Mouse (Mus musculus): ENCODE results near the gene Syf2. TPM values are rescaled to one million over a fixed set of nuclear protein-coding genes. Genes with fewer than 3 reads are reported as not detected.

Syf2 gene
- polyA plus RNA-seq, 1 experiment: 98.8 TPM

DNA sequence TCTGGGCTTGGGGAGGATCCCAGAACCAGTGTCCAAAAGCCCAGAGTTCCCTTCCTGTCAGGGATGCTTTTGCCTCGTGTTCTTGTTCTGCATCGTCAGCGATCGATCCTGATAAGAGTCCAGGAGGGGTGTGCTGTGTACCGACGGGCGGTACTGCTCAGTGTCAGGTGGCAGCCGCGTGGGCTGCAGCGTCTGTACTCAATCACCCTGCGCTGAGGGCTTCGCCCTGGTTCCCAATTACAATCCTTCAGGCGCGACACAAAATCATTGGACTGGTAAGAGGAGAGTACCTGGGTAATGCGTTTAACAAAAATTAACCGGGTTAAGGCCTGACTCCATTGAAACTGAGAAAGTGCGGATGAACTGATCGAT is 37.9 kb downstream of the Syf2 start:
- no peak for DNase-seq (ENCODE audit: low spot score)

DNA sequence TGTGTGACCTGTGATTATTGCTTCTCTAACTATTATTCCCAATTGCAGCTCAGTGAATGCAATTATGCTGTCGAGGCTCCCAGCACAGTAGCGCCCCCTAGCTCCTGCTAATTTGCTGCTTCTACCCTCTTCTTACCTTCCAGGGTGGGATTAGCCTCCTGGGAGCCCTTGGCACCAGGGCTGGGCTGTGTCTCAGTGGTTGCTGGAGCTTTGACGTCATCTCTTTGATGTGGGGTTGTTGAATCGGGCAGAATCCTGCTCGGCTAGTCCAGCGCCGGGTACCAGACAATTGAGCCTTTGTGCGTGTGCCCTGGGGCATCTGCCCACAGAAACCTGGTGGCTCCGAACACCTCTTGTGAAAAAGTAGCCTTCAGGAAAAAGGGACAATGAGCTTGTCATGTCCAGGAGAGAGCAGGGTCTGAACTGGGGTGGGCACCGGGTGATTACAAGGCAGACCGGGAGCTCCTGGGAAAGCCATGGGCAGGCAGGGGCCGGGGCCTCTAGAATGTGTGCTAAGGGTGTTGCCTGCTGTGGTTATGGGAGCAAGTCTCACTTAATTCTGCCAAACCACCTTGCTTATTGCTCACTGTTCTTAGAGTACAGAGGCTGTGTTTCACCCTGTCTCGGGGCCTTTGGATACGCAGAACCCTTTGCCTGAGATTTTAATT is 44.7 kb downstream of the Syf2 start:
- no peak for DNase-seq (ENCODE audit: low spot score)

DNA sequence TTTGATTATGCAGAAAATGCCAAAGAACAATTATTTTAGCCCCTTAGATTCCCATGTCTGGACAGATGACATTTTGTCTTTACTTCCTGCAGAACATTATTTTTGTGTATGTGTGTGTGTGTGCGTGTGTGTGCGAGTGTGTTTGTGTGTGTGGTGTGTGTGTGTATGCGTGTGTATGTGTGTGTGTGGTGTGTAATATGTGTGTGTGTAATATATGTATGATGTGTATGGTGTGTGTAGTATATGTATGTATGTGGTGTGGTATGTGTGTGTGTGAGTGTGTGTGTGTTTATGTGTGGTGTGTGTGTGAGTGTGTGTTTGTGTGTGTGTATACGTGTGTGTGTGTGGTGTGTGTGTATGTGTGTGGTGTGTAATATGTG is 45.2 kb downstream of the Syf2 start:
- DNase-seq (ENCODE audit: low spot score): no peak

DNA sequence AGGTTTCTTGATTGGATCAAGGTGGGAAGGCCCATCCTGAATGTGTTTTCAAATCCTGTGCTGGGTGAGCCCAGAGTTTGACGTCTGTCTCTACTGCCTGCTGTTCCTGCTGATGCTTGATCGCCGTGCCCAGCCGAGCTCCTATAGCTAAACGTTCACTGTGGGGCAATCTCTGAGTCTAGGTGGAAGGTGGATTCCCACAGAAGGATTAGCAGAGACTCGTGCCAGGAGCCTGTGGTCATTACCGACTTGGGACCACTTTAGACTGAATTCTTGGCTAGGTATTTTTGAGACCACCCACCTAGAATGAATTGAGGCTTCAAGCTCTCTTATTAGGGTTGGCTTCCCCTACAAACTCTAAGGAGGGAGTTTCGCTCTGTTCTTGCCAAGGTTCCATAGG is 48.2 kb downstream of the Syf2 start:
- DNase-seq (ENCODE audit: low spot score): no peak

DNA sequence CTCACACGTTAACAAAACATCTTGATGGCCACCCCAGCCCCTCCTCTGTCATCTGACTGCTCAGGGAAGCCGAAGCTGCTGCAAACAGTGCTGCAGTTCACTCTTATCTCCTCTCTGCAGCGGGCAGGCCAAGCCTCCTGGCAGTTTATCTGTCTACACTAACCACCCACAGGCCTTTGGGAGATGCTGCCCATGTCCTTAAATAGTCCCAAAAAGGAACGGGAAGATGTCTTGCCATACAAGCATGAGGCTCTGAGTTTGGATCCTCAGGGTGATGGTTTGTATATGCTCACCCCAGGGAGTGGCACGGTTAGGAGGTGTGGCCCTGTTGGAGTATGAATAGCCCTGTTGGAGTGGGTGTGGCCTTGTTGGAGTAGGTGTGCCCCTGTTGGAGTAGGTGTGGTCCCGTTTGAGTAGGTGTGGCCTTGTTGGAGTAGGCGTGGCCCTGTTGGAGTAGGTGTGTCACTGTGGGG is 51.3 kb downstream of the Syf2 start:
- no peak for DNase-seq (ENCODE audit: low spot score)

DNA sequence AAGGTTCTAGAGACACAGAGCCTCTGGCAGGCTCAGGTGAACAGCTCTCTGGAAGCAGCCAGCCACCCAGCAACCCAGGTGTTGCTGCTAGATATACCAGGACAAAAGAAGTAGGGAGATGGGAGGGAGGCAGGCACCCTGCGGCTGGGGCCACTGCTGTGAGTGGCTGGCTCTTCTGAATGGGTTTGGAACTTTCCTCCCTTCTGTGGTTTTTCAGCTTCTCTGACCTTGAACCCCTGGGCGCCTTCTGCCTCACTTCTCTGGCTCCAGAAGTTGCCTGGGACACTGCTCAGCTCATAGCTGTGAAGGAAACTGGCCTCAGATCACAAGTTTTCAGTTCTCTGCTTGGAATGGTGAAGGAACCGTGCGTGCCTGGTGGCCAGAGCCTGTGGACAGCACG is 52.4 kb downstream of the Syf2 start:
- DNase-seq (ENCODE audit: low spot score): no peak

DNA sequence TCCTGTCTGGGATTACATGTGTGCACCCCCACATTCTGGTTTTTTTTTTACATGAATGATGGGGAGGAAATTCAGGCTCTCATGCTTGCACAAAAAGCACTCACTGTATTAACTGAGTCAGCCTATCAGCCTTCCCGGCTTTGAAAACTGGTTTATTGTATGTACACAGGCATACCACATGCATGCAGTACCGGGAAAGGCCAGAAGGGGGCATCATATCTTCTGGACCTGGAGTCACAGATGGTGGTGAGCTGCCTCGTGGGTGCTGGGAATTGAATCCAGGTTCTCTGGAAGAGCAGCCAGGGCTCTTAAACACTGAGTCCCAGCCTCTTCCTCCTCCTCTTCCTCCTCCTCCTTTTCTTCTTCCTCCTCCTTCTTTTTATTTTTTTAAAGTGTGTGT is 53.9 kb downstream of the Syf2 start:
- DNase-seq (ENCODE audit: low spot score): no peak

DNA sequence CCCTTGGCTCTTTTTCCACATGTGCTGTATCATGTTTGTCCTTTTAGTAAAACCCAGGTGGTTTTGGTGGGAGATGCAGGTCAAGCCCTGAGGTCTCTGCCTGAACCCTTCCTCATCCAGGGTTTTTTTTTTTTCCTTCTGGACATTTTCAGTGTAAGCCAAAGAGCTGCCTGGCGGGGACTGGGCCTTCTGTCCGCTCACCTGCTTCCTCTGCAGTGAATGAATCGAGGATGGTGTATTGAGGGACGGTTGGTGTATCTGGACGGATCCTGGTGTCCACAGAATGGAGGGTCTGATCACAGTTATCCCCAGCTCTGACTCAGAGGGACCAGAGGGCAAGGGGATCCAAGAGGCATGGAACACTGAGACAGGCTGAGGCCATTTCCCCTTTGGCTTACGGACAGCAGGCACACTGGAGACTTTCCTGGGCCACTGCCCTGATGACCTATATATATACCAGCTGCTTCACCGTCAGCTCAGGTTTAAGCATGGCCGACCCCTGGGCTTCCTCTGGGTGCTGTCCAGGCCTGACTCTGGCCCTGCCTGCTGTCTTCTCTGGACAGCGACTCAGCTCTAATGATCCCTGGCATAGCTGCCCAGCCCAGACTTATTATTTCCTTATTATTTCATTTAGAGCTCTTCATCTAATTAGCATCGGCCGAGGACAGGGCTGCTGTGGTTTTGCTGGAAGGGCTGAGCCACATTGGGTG is 55.1 kb downstream of the Syf2 start:
- DNase-seq (ENCODE audit: low spot score): no peak

DNA sequence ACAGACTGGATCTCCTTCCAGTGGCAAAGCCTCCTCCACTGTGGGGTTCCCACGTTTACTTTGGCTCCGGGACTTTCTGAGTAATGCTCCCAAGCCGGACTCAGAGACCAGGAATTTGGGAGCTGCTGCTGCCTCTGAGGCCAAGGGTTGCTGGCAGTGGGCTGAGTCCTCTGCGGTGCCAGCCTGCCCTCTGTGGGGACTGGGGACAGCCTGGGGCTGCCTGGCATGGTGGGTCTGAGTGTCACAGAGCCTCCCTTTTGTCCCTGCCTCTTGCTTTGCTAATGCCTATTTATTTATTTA is 55.6 kb downstream of the Syf2 start:
- no peak for DNase-seq (ENCODE audit: low spot score)

DNA sequence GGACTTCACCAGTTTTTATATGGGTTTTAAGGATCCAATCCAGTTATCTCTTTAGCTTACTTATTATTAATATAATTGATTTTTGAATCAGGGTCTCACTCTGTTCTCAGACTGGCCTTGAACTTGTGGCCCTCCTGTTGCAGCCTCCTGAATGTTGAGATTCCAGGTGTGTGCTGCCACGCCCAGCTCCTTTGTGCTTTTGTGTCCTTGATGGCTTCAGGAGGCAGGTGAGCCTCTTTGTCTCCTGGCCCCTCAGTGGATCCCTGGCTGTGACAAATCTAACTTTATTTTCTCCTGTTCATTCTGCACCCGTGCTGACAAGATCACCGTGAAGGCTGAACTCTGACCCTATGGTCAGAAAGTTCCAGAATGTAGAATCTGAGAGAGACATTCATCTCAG is 56.3 kb downstream of the Syf2 start:
- DNase-seq (ENCODE audit: low spot score): no peak

Other genes with a start within 250 kb of the Syf2 start
- gene Man1c1, start 226.6 kb upstream of the Syf2 start, polyA plus RNA-seq (2012; rRNA removed): 7.3 and 12.7 TPM in 2 replicates
- 17.9 and 21.4 TPM in 2 replicates for gene Ldlrap1, start 162.9 kb upstream of the Syf2 start, polyA plus RNA-seq (2012; rRNA removed)
- 35.6 and 38.0 TPM in 2 replicates for gene Maco1, start 77.6 kb upstream of the Syf2 start, polyA plus RNA-seq (2012; rRNA removed)
- gene Rhd, start 66.4 kb upstream of the Syf2 start, polyA plus RNA-seq (2012; rRNA removed): 0.15 and 0.48 TPM in 2 replicates
- gene Tmem50a, start 15.9 kb upstream of the Syf2 start, polyA plus RNA-seq (2012; rRNA removed): 167 and 192 TPM in 2 replicates
- gene Rsrp1, start 7.3 kb upstream of the Syf2 start, polyA plus RNA-seq (2012; rRNA removed): 580 and 969 TPM in 2 replicates
- 0.21 and 0.60 TPM in 2 replicates for gene Runx3, start 189.8 kb downstream of the Syf2 start, polyA plus RNA-seq (2012; rRNA removed)